In genomic region chr6:22205751-22206121, GRCm38 (mm10) we compare ENCODE assay signal across 10 mouse cellular contexts.
A peak's percentile ranks its signal among the peaks of the same experiment; 100 is the strongest.
DNase-seq lines count a peak whose midpoint lies in the region; ATAC-seq lines count a peak whose summit lies in the region.
"Had no signal": no experiment of that assay in that cellular context is flagged by ENCODE, and none has a peak within 500 bp of the region (broad histone marks: within the 10 kb centered on the region; RNA-seq: fewer than 3 reads in every experiment).

No protein-coding gene starts in this region.

- no peaks in the 10 kb centered on the region for H3K9me3 ChIP-seq in heart, embryonic 16.5 days (replicated peaks; ENCODE audit: control insufficient read depth, low read length)
- H3K9me3 ChIP-seq in neural tube, embryonic 12.5 days, result no peaks in the 10 kb centered on the region
- H3K9me3 ChIP-seq in limb, embryonic 13.5 days, result no peaks in the 10 kb centered on the region

- H3K4me3 ChIP-seq in heart, embryonic 16.5 days (ENCODE audit: low read length), result no peak overlapping the region
- no peak overlapping the region for H3K4me3 ChIP-seq in neural tube, embryonic 12.5 days
- H3K4me3 ChIP-seq in limb, embryonic 13.5 days, result no peak overlapping the region

- H3K27ac ChIP-seq in heart, embryonic 16.5 days (ENCODE audit: low read length), result no peak overlapping the region
- no peak overlapping the region for H3K27ac ChIP-seq in neural tube, embryonic 12.5 days
- H3K27ac ChIP-seq in limb, embryonic 13.5 days, result no peak overlapping the region; the same call in 1 of the 2 replicates

- intact Hi-C loops in heart, postnatal 36 days (cut with DNase I), result no loop called here

- no peaks in the 10 kb centered on the region for H3K36me3 ChIP-seq in heart, embryonic 16.5 days (ENCODE audit: control insufficient read depth, insufficient read depth)
- no peaks in the 10 kb centered on the region for H3K36me3 ChIP-seq in neural tube, embryonic 12.5 days
- H3K36me3 ChIP-seq in limb, embryonic 13.5 days, result 0 out of 2 replicates have a peak, but pooled peaks cover 2% of the 10 kb centered on the region

- H3K4me1 ChIP-seq in heart, embryonic 16.5 days (ENCODE audit: control insufficient read depth, insufficient read depth, low read length), result peaks cover 8% of the 10 kb centered on the region; the same call in 1 of the 2 replicates
- H3K4me1 ChIP-seq in neural tube, embryonic 12.5 days, result no peaks in the 10 kb centered on the region; the same call in 1 of the 2 replicates
- peaks cover 46% of the 10 kb centered on the region for H3K4me1 ChIP-seq in limb, embryonic 13.5 days

- no peaks in the 10 kb centered on the region for H3K27me3 ChIP-seq in heart, embryonic 16.5 days (ENCODE audit: control insufficient read depth, insufficient read depth, low read length)
- H3K27me3 ChIP-seq in neural tube, embryonic 12.5 days (replicated peaks), result no peaks in the 10 kb centered on the region
- H3K27me3 ChIP-seq in limb, embryonic 13.5 days, result no peaks in the 10 kb centered on the region

- ATAC-seq in heart, embryonic 16.5 days (replicated peaks; ENCODE audit: extremely low read depth, insufficient read depth, low FRiP score), result no peak; the same call in 1 of the 2 replicates
- ATAC-seq in neural tube, embryonic 12.5 days (ENCODE audit: low FRiP score, low read depth), result no peak
- ATAC-seq in limb, embryonic 13.5 days (ENCODE audit: low FRiP score, low read depth), result no peak

- H3K4me2 ChIP-seq in heart, embryonic 16.5 days (ENCODE audit: low read depth, low read length), result peak overlapping the region; percentile 21
- 0 out of 2 replicates have a peak overlapping the region, but pooled peaks have one; percentile 12 for H3K4me2 ChIP-seq in neural tube, embryonic 12.5 days (replicated peaks)
- peak overlapping the region; percentile 37 for H3K4me2 ChIP-seq in limb, embryonic 13.5 days (replicated peaks)

- no peak for DNase-seq in heart, postnatal 36 days
- no peak for DNase-seq in neural tube, embryonic 10.5 days (ENCODE audit: extremely low spot score, low spot score)
- no peak for DNase-seq in urinary bladder, postnatal 10 days (ENCODE audit: low spot score)
- no peak for DNase-seq in kidney, adult 8-10 months
- DNase-seq: kidney, adult 9 months; lung, postnatal 10 days; thymus, postnatal 36 days had no signal

- 54% methylated on average over 7 of the region's 7 CpGs for WGBS in heart, embryonic 16.5 days
- WGBS in neural tube, embryonic 12.5 days, result 54% methylated on average over 7 of the region's 7 CpGs
- WGBS in limb, embryonic 13.5 days, result 19% methylated on average over 7 of the region's 7 CpGs

- H3K9ac ChIP-seq in heart, embryonic 16.5 days (ENCODE audit: low read length), result no peak overlapping the region
- H3K9ac ChIP-seq in neural tube, embryonic 12.5 days, result no peak overlapping the region
- H3K9ac ChIP-seq in limb, embryonic 13.5 days, result no peak overlapping the region
